Mouse (Mus musculus): ENCODE measurements around the gene Vmn2r70.

Vmn2r70 gene

GRCm38 (mm10) chr7:85569092-85569491 is at the start of gene Vmn2r70:
TSS of gene Vmn2r70 (minus strand) at chr7:85569192.
- no peak for DNase-seq (ENCODE audit: low spot score in 2 of 2)

- DNase-seq (ENCODE audit: low spot score in 2 of 2): no peak
Observed at GRCm38 (mm10) chr7:85562787-85563186, 6.2 kb downstream of the Vmn2r70 start, which contains the start of gene Vmn2r71. TSS of gene Vmn2r71 (plus strand) at chr7:85563087.

DNA sequence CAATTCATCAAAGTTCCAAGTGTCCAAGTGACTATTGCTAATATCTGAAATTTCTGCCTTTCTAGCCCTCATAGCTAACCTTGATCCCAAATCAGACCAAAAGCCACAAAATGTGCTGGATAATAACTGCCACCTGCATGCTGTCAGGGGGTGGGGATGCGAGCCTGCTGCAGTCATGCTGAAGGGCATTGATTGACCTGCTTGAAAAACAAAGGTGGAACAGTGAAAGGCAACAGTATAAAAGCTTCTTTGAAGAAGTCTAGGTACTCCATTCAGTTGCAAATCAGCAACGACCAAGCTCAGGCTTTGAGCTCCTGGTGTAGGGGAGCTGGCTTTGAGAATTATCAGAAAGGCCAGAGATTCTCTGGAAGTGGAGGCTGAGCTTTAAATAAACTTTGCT is 25.9 kb downstream of the Vmn2r70 start:
- no peak for DNase-seq (ENCODE audit: low spot score in 2 of 2)

- no peak for DNase-seq (ENCODE audit: low spot score in 2 of 2)
Observed at GRCm38 (mm10) chr7:85542108-85542507, 26.9 kb downstream of the Vmn2r70 start.
